Mouse (Mus musculus): Measurements from ENCODE around the gene Smagp.

Gene Smagp

DNA sequence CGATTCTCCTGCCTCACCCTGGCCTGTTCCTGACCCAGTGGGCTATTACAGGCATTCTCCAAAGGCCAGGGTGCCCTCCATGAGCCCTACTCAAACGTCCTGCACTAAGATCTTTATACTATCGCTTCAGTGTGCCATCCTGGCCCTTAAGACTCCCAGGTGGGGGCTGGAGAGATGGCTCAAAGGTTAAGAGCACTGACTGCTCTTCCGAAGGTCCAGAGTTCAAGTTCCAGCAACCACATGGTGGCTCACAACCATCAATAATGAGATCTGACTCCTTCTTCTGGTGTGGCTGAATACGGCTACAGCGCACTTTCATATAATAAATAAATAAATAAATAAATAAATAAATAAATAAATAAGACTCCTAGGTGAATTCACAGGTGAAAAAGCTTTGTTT, 43.9 kb downstream of the Smagp start:
- DNase-seq (ENCODE audit: low read depth, low spot score): no peak

- DNase-seq (ENCODE audit: low read depth, low spot score): no peak
These were observed 46.3 kb downstream of the Smagp start for GRCm38 (mm10) chr15:100590436-100590835.

GRCm38 (mm10) chr15:100588297-100588696, 48.4 kb downstream of the Smagp start:
- DNase-seq (ENCODE audit: low read depth, low spot score): no peak

GRCm38 (mm10) chr15:100587166-100587565, 49.6 kb downstream of the Smagp start:
- DNase-seq (ENCODE audit: low read depth, low spot score): no peak

DNA sequence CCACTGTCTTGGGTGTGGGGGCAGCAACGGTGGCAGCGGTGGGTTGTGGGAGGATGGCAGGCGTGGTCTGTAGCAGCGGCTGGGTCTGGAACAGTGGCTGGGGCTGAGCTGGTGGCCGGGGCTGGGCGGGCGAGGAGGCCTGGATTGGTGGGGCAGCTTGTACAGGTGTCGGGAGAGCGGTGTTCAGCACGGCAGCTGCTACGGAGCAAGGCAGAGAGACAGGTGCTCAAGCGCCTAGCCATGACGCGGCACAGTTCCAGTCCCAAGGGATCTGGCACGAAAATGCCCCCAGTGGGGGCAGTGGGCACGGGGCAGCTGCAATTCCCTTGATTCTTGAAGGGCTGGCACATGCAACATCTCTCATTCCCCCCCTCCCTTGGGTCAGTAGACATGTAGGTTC, 50.8 kb downstream of the Smagp start:
- DNase-seq (ENCODE audit: low read depth, low spot score): no peak

GRCm38 (mm10) chr15:100580108-100580507, 56.6 kb downstream of the Smagp start:
- DNase-seq (ENCODE audit: low read depth, low spot score): no peak

- no peak for DNase-seq (ENCODE audit: low read depth, low spot score)
These were observed 58.8 kb downstream of the Smagp start for GRCm38 (mm10) chr15:100577972-100578371.

- no peak for DNase-seq (ENCODE audit: low read depth, low spot score)
These were observed 59.9 kb downstream of the Smagp start for GRCm38 (mm10) chr15:100576810-100577209.

DNA sequence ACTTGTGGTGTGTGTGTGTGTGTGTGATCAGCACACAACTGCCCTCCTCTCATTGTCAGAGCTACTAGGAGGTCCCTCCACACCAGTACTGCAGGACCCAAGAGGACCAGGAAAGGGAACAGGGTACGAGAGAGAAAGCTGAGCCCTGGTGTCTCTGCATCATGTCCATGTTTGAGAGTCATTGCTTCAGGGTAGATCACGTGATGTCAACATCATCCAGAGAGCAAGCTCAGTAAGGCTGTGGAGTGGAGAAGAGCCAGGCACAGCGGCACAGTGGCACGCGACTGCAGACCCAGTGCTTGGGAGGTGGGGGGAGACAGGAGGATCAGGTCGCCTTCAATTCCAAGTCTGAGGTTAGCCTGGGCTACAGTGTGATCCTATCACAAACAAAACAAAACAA, 60.3 kb downstream of the Smagp start:
- no peak for DNase-seq (ENCODE audit: low read depth, low spot score)

DNA sequence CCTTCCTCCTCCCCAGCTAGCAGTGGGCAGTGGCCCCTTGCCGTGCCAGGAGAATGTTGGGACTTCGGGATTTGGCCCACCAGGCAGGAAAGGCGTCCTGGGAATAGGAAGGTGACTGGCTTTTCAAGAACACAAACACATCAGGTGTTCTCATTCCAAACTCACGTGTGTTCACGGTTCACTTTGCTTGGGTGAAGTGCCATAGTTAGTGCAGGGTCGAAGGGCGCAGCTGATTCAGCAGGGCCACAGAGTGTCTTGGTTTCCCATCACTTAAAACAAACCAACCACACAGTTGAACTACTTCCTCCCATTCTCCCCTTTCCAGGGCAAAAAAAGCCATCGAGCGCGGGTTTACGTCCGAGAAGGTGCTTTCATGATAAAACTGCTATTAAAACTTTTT, 61.4 kb downstream of the Smagp start:
- no peak for DNase-seq (ENCODE audit: low read depth, low spot score)

DNA sequence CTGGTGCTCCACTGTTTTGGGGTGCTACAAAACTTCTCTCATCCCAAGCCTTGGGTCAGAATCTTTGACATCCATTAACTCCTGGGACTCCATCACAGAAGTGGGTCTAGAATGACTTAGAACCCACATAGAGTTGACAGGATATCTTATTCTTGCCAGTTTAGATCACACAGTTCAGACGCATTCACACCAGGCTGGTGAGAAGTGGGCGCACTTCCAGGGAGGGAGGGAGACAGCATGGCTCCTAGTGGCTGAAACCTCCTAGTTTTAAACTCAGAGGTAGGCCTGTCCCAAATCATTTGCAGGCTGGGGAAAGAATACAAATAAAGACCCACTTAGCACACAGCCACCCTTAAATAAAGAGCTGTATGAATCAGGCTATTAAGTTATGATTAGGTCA, 62.4 kb downstream of the Smagp start:
- no peak for DNase-seq (ENCODE audit: low read depth, low spot score)

DNA sequence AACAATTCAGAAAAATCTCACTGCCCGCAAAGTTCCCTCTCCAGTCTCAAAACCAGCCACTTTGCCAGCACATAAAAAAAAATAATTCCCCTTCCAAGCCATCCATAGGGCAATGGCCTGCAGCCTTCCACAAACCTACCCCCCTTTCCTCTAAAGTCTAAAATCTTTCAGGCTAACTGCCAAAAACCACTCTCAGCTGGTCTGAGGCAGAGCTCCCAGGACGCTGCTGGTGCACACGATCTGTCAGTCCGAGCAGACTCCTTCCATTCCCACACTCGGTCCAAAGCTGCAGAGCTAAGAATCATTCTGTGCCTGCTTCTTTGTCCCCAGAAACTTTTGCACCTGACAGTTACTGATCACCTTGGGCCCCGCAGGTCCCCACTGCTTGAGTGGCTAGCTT, 62.8 kb downstream of the Smagp start:
- DNase-seq (ENCODE audit: low read depth, low spot score): no peak
